ENCODE assay signal across 19 mouse cellular contexts in the genomic region with DNA sequence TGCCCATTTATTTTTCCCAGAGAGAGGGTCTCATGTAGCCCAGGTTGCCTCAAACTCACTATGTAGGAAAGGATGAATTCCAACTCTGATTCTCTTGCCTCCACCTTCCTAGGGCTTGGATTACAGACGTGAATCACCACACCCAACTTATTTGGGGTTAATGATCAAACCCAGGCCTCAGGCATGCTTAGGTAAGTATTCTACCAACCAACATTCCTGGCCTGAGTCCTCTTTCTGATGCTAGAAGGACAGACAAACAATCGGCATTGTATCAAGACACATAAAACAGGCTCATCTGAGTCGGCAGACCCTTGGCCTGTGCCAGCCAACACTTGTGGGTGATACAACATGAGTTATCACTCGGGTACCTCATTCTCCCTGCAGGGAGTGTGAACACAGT. TPM values are rescaled to one million over a fixed set of nuclear protein-coding genes. Genes with fewer than 3 reads are reported as not detected.
DNase-seq lines count a peak whose midpoint lies in the region; ATAC-seq and TF ChIP-seq lines count a peak whose summit lies in the region.
"Had no signal": no experiment of that assay in that cellular context is flagged by ENCODE, and none has a peak within 500 bp of the region (broad histone marks: within the 10 kb centered on the region; RNA-seq: fewer than 3 reads in every experiment).

No protein-coding gene starts in this region.

- DNase-seq in kidney, adult 11 months, result peak; percentile 74
- DNase-seq in lung, postnatal 0 days (ENCODE audit: low spot score), result no peak
- DNase-seq in adrenal gland, adult 18-20 months (ENCODE audit: low spot score in 2 of 2), result no peak
- DNase-seq: adrenal gland, adult 8-10 months; cerebellum, postnatal 14 days; thymus, postnatal 4 days had no signal

- H3K9ac ChIP-seq in kidney, embryonic 14.5 days (ENCODE audit: low read depth, low read length), result no peak overlapping the region
- no peak overlapping the region for H3K9ac ChIP-seq in lung, embryonic 15.5 days
- no peak overlapping the region for H3K9ac ChIP-seq in lung, postnatal 0 days (replicated peaks; ENCODE audit: low read depth)
- H3K9ac ChIP-seq in intestine, embryonic 15.5 days, result no peak overlapping the region
- H3K9ac ChIP-seq: forebrain, embryonic 15.5 days; hindbrain, embryonic 14.5 days; limb, embryonic 13.5 days; liver, embryonic 15.5 days; midbrain, embryonic 13.5 days; neural tube, embryonic 13.5 days had no signal

- no peaks in the 10 kb centered on the region for H3K27me3 ChIP-seq in kidney, embryonic 14.5 days (ENCODE audit: control insufficient read depth, insufficient read depth, low read length)
- H3K27me3 ChIP-seq in lung, embryonic 15.5 days, result no peaks in the 10 kb centered on the region
- H3K27me3 ChIP-seq in lung, postnatal 0 days (replicated peaks; ENCODE audit: insufficient read depth, low read length), result no peaks in the 10 kb centered on the region
- no peaks in the 10 kb centered on the region for H3K27me3 ChIP-seq in intestine, embryonic 15.5 days (replicated peaks)
- H3K27me3 ChIP-seq in small intestine, adult 2 months (ENCODE audit: control insufficient read depth, insufficient read depth, low read length), result no peaks in the 10 kb centered on the region
- H3K27me3 ChIP-seq: forebrain, embryonic 15.5 days; limb, embryonic 13.5 days; liver, embryonic 15.5 days; midbrain, embryonic 13.5 days; neural tube, embryonic 13.5 days had no signal

- H3K4me1 ChIP-seq in kidney, embryonic 14.5 days (ENCODE audit: control insufficient read depth, insufficient read depth, low read length), result 0 out of 2 replicates have a peak, but pooled peaks cover 3% of the 10 kb centered on the region
- H3K4me1 ChIP-seq in lung, embryonic 15.5 days, result peaks cover 30% of the 10 kb centered on the region
- H3K4me1 ChIP-seq in lung, postnatal 0 days (ENCODE audit: insufficient read depth, low read depth, low read length), result no peaks in the 10 kb centered on the region
- peaks cover 16% of the 10 kb centered on the region for H3K4me1 ChIP-seq in intestine, embryonic 15.5 days (replicated peaks)
- no peaks in the 10 kb centered on the region; the same call in 1 of the 2 replicates for H3K4me1 ChIP-seq in small intestine, adult 2 months (ENCODE audit: control insufficient read depth, insufficient read depth, insufficient read length, low read length)
- H3K4me1 ChIP-seq: forebrain, embryonic 15.5 days; liver, embryonic 15.5 days; midbrain, embryonic 13.5 days; neural tube, embryonic 13.5 days had no signal

- no peak overlapping the region for H3K27ac ChIP-seq in kidney, embryonic 14.5 days (ENCODE audit: low read depth, low read length)
- peak overlapping the region; percentile 85; the same call in 1 of the 2 replicates for H3K27ac ChIP-seq in lung, embryonic 15.5 days
- no peak overlapping the region for H3K27ac ChIP-seq in lung, postnatal 0 days (ENCODE audit: low read length)
- H3K27ac ChIP-seq in intestine, embryonic 15.5 days, result peak overlapping the region; percentile 15; the same call in 1 of the 2 replicates
- peak overlapping the region; percentile 25; the same call in 1 of the 2 replicates for H3K27ac ChIP-seq in small intestine, adult 2 months (ENCODE audit: insufficient read depth, low read depth, low read length)
- H3K27ac ChIP-seq: forebrain, embryonic 15.5 days; hindbrain, embryonic 14.5 days; liver, embryonic 15.5 days; midbrain, embryonic 13.5 days; neural tube, embryonic 13.5 days had no signal

- no peaks in the 10 kb centered on the region for H3K9me3 ChIP-seq in kidney, embryonic 14.5 days (ENCODE audit: control insufficient read depth, low read length)
- no peaks in the 10 kb centered on the region for H3K9me3 ChIP-seq in lung, embryonic 15.5 days
- H3K9me3 ChIP-seq in lung, postnatal 0 days (ENCODE audit: low read length), result no peaks in the 10 kb centered on the region
- H3K9me3 ChIP-seq in intestine, embryonic 15.5 days, result no peaks in the 10 kb centered on the region
- H3K9me3 ChIP-seq: forebrain, embryonic 15.5 days; heart, embryonic 10.5 days; limb, embryonic 13.5 days; liver, embryonic 15.5 days; midbrain, embryonic 13.5 days; neural tube, embryonic 13.5 days had no signal

- no peak for ATAC-seq in kidney, embryonic 14.5 days (ENCODE audit: low FRiP score, low TSS enrichment)
- ATAC-seq in lung, embryonic 15.5 days (ENCODE audit: borderline replicate concordance, extremely low read depth, low FRiP score, low TSS enrichment), result no peak
- no peak for ATAC-seq in lung, postnatal 0 days
- ATAC-seq in intestine, embryonic 15.5 days, result no peak
- no peak for ATAC-seq in CD4-positive, CD25-positive, alpha-beta regulatory T cell, adult 4 months
- ATAC-seq: forebrain, embryonic 15.5 days; midbrain, embryonic 13.5 days had no signal

- peaks cover 25% of the 10 kb centered on the region for H3K36me3 ChIP-seq in kidney, embryonic 14.5 days (ENCODE audit: control insufficient read depth, insufficient read depth, low read length)
- peaks cover 10% of the 10 kb centered on the region for H3K36me3 ChIP-seq in lung, embryonic 15.5 days
- no peaks in the 10 kb centered on the region for H3K36me3 ChIP-seq in lung, postnatal 0 days (ENCODE audit: insufficient read depth, low read length)
- H3K36me3 ChIP-seq in intestine, embryonic 15.5 days, result peaks cover 12% of the 10 kb centered on the region; the same call in 1 of the 2 replicates
- H3K36me3 ChIP-seq in small intestine, adult 2 months (ENCODE audit: control insufficient read depth, insufficient read depth, low read length), result peaks cover 47% of the 10 kb centered on the region

- no peak overlapping the region for H3K4me2 ChIP-seq in kidney, embryonic 14.5 days (replicated peaks; ENCODE audit: low read depth, low read length)
- no peak overlapping the region for H3K4me2 ChIP-seq in lung, embryonic 15.5 days
- no peak overlapping the region for H3K4me2 ChIP-seq in lung, postnatal 0 days (replicated peaks; ENCODE audit: low read depth, low read length)
- H3K4me2 ChIP-seq in intestine, embryonic 15.5 days (replicated peaks), result no peak overlapping the region
- H3K4me2 ChIP-seq: forebrain, embryonic 15.5 days; hindbrain, embryonic 14.5 days; limb, embryonic 13.5 days; liver, embryonic 15.5 days; midbrain, embryonic 13.5 days; neural tube, embryonic 13.5 days had no signal

- H3K4me3 ChIP-seq in kidney, embryonic 14.5 days (ENCODE audit: low read length), result no peak overlapping the region
- H3K4me3 ChIP-seq in lung, embryonic 15.5 days, result no peak overlapping the region
- H3K4me3 ChIP-seq in lung, postnatal 0 days (ENCODE audit: low read depth, low read length), result no peak overlapping the region
- no peak overlapping the region for H3K4me3 ChIP-seq in intestine, embryonic 15.5 days (replicated peaks)
- H3K4me3 ChIP-seq in small intestine, adult 2 months (ENCODE audit: low read depth, low read length), result no peak overlapping the region
- H3K4me3 ChIP-seq: erythroblast, embryonic 14.5 days; forebrain, embryonic 15.5 days; heart, embryonic 10.5 days; limb, embryonic 13.5 days; liver, embryonic 15.5 days; midbrain, embryonic 13.5 days; neural tube, embryonic 13.5 days had no signal

- no peak for TF ChIP-seq POLR2A in small intestine, adult 2 months (IDR thresholded peaks at IDR 0.05; ENCODE audit: low read depth, low read length)

- no peak for TF ChIP-seq CTCF in lung, postnatal 0 days (IDR thresholded peaks at IDR 0.05)
- no peak for TF ChIP-seq CTCF in small intestine, adult 2 months (IDR thresholded peaks at IDR 0.05; ENCODE audit: extremely low read depth, insufficient read length, insufficient replicate concordance, low read depth, low read length)

- 85% methylated on average over 4 of the region's 4 CpGs for WGBS in kidney, embryonic 14.5 days
- WGBS in lung, embryonic 15.5 days, result 71% methylated on average over 4 of the region's 4 CpGs
- 71% methylated on average over 4 of the region's 4 CpGs for whole genome bisulfite sequencing in lung, postnatal 0 days
- WGBS in intestine, embryonic 15.5 days, result 65% methylated on average over 4 of the region's 4 CpGs
- WGBS in small intestine, adult 2 months, result 35% methylated on average over 4 of the region's 4 CpGs

- no peak for TF ChIP-seq EP300 in lung, postnatal 0 days (IDR thresholded peaks at IDR 0.05)

RNA-seq across cellular contexts. Expression of a gene that starts 58.4 kb away (rescaled TPM):
- 27.3 and 40.8 TPM in 2 replicates for polyA plus RNA-seq in kidney, embryonic 14.5 days (2014; fragmentation: Nextera tagmentation; extraction: Ambion mirVana)
- 36.0 and 36.9 TPM in 2 replicates for polyA plus RNA-seq in lung, embryonic 15.5 days (2015; fragmentation: Nextera tagmentation; extraction: Ambion mirVana)
- 28.5 and 29.7 TPM in 2 replicates for polyA plus RNA-seq in lung, postnatal 0 days (2015; fragmentation: Nextera tagmentation; extraction: Ambion mirVana)
- 48.1 and 51.0 TPM in 2 replicates for polyA plus RNA-seq in intestine, embryonic 15.5 days (2015; fragmentation: Nextera tagmentation; extraction: Ambion mirVana)
- polyA plus RNA-seq in small intestine, adult 2 months (2012; rRNA removed), result 9.3 and 23.1 TPM in 2 replicates
- total RNA-seq in adrenal gland, adult 18-20 months (2021), result 10 to 100 TPM; 44.7 to 49.4 TPM
- 10 to 100 TPM; 51.6 to 60.3 TPM for polyA plus RNA-seq in CD4-positive, CD25-positive, alpha-beta regulatory T cell, adult 4 months (2017; shearing (Covaris generic))

RNA-seq across cellular contexts. Expression of a gene that starts 58.4 kb away (rescaled TPM):
- polyA plus RNA-seq in kidney, embryonic 14.5 days (2014; fragmentation: Nextera tagmentation; extraction: Ambion mirVana), result 25.5 and 26.5 TPM in 2 replicates
- 32.2 and 34.4 TPM in 2 replicates for polyA plus RNA-seq in lung, embryonic 15.5 days (2015; fragmentation: Nextera tagmentation; extraction: Ambion mirVana)
- 27.0 and 33.8 TPM in 2 replicates for polyA plus RNA-seq in lung, postnatal 0 days (2015; fragmentation: Nextera tagmentation; extraction: Ambion mirVana)
- polyA plus RNA-seq in intestine, embryonic 15.5 days (2015; fragmentation: Nextera tagmentation; extraction: Ambion mirVana), result 88.7 and 94.7 TPM in 2 replicates
- 8.9 and 13.6 TPM in 2 replicates for polyA plus RNA-seq in small intestine, adult 2 months (2012; rRNA removed)
- 1 to 10 TPM; 3.9 to 5.8 TPM for total RNA-seq in adrenal gland, adult 18-20 months (2021)
- polyA plus RNA-seq in CD4-positive, CD25-positive, alpha-beta regulatory T cell, adult 4 months (2017; shearing (Covaris generic)), result 1 to 10 TPM; 3.7 to 4.2 TPM
- polyA plus RNA-seq: erythroblast, embryonic 14.5 days had no signal

Comparison
In these comparisons a context has a peak if more than half of its experiments do, and no peak if none do; other contexts are left out.
1. H3K27ac ChIP-seq: peak in lung, embryonic 15.5 days (single experiment), intestine, embryonic 15.5 days (single experiment) and small intestine, adult 2 months (single experiment); none in kidney, embryonic 14.5 days (single experiment) and lung, postnatal 0 days (single experiment).